Mouse (Mus musculus): ENCODE data around the gene Esx1. TPM values are rescaled to one million over a fixed set of nuclear protein-coding genes. Genes with fewer than 3 reads are reported as not detected.

Gene Esx1
- polyA plus RNA-seq (2015; fragmentation: Nextera tagmentation; extraction: Ambion mirVana), result not detected in 2 replicates

DNA sequence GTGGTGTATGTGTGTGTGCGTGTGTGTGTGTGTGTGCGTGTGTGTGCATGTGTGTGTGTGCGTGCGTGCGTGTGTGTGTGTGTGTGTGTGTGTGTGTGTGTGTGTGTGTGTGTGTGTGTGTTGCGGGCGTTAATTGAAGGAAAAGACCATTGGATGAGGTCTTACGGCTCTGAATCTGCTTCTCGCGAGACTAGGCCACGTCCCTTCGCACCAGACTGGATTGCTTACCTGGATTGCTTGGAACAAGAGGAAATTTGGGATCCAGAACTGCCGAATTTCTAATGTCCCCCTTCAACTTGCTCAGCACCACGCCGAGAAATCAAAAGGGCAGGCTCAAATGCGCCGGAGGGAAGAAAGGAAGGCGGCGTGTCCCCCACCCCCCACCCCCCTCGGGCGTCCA, at the start of gene Esx1:
Gene Esx1 (minus strand): TSS at position 366 of the 400 bp plus-strand sequence.
- Histone ChIP-seq H3K36me3 (ENCODE audit: control insufficient read depth, insufficient read depth, low read length) (no peaks in the 10 kb centered on the region), H3K4me1 (ENCODE audit: control insufficient read depth, insufficient read depth, low read depth, low read length) (no peaks in the 10 kb centered on the region), H3K4me3 (ENCODE audit: low read length) (no peak within 1 kb of the TSS), H3K27me3 (replicated peaks; ENCODE audit: control insufficient read depth, insufficient read depth, low read length) (peaks cover 34% of the 10 kb centered on the region), H3K27ac (ENCODE audit: low read depth, low read length) (no peak within 1 kb of the TSS), H3K4me2 (ENCODE audit: low read length) (no peak within 1 kb of the TSS), H3K9me3 (ENCODE audit: control insufficient read depth, low read length) (no peaks in the 10 kb centered on the region), H3K9ac (ENCODE audit: low read depth, low read length) (no peak within 1 kb of the TSS)
- ATAC-seq, result no peak
- 26% methylated on average over 15 of the region's 21 CpGs for WGBS

DNA sequence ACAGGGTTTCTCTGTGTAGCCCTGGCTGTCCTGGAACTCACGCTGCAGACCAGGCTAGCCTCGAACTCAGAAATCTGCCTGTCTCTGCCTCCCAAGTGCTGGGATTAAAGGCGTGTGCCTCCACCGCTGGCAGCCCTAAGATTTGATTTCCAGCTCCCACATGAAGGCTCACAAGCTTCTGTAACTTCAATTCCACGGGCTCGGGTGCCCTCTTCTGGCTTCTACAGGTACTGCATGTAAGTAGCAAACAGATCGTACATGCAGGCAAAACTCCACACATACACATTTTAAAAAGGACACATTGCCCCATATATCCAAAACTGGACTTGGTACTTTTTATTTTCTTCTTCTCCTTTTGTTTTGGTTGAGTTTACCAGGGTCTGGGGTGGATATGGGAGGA, 48.1 kb upstream of the Esx1 start:
- Histone ChIP-seq H3K27me3 (replicated peaks; ENCODE audit: control insufficient read depth, insufficient read depth, low read length) (no peaks in the 10 kb centered on the region), H3K4me1 (ENCODE audit: control insufficient read depth, insufficient read depth, low read depth, low read length) (no peaks in the 10 kb centered on the region), H3K4me3 (ENCODE audit: low read length) (no peak overlapping the region), H3K9me3 (ENCODE audit: control insufficient read depth, low read length) (no peaks in the 10 kb centered on the region), H3K27ac (ENCODE audit: low read depth, low read length) (no peak overlapping the region), H3K9ac (ENCODE audit: low read depth, low read length) (no peak overlapping the region), H3K36me3 (ENCODE audit: control insufficient read depth, insufficient read depth, low read length) (no peaks in the 10 kb centered on the region), H3K4me2 (ENCODE audit: low read length) (no peak overlapping the region)
- 46% methylated on average over 7 of the region's 7 CpGs for WGBS
- ATAC-seq, result no peak

DNA sequence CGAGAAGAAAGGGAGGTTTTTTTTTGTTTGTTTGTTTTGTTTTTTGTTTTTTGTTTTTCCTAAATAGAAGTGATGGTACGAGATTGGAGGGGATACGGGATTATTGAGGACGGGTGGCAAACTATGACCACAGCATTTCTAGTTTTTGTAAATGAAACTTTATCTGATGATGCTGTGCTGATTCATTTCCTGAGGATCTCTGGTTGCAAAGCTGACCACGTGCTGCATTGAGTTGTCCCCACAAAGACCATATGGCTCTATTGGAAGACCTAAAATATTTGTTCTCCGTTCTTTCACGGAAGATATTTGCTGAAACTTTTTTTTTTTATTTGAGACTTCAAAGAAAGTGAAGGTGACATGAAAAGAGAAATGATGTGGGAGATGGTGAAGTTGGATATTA, 45.8 kb upstream of the Esx1 start:
- H3K9me3 ChIP-seq (ENCODE audit: control insufficient read depth, low read length), result no peaks in the 10 kb centered on the region
- ATAC-seq, result no peak
- H3K4me2 ChIP-seq (ENCODE audit: low read length), result no peak overlapping the region
- no peak overlapping the region for H3K9ac ChIP-seq (ENCODE audit: low read depth, low read length)
- 78% methylated on average over 7 of the region's 7 CpGs for WGBS
- no peak overlapping the region for H3K27ac ChIP-seq (ENCODE audit: low read depth, low read length)
- H3K4me3 ChIP-seq (ENCODE audit: low read length), result no peak overlapping the region
- no peaks in the 10 kb centered on the region for H3K27me3 ChIP-seq (replicated peaks; ENCODE audit: control insufficient read depth, insufficient read depth, low read length)
- H3K4me1 ChIP-seq (ENCODE audit: control insufficient read depth, insufficient read depth, low read depth, low read length), result no peaks in the 10 kb centered on the region
- no peaks in the 10 kb centered on the region for H3K36me3 ChIP-seq (ENCODE audit: control insufficient read depth, insufficient read depth, low read length)

DNA sequence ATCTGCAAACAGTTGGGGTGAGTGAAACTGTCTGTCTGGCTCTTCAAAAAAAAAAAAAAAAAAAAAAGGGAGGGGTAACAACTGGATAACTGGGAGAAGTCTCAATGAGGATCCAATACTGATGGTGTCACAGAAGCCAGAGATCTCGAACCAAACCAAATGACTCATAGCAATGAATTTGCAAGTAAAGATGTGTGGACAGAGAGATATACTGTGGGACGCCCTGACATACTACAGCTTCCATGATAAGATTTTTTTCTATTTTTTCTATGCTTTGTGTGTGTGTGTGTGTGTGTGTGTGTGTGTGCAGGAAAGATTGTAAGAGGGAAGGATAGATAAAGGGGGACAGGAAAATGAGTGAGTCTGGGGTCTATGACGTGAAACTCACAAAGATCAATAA, 43.7 kb upstream of the Esx1 start:
- Histone ChIP-seq H3K27ac (ENCODE audit: low read depth, low read length) (no peak overlapping the region), H3K4me1 (ENCODE audit: control insufficient read depth, insufficient read depth, low read depth, low read length) (no peaks in the 10 kb centered on the region), H3K9me3 (ENCODE audit: control insufficient read depth, low read length) (no peaks in the 10 kb centered on the region), H3K4me2 (ENCODE audit: low read length) (no peak overlapping the region), H3K27me3 (replicated peaks; ENCODE audit: control insufficient read depth, insufficient read depth, low read length) (no peaks in the 10 kb centered on the region), H3K4me3 (ENCODE audit: low read length) (no peak overlapping the region), H3K36me3 (ENCODE audit: control insufficient read depth, insufficient read depth, low read length) (no peaks in the 10 kb centered on the region), H3K9ac (ENCODE audit: low read depth, low read length) (no peak overlapping the region)
- ATAC-seq, result no peak
- WGBS, result 94% methylated on average over 3 of the region's 3 CpGs

DNA sequence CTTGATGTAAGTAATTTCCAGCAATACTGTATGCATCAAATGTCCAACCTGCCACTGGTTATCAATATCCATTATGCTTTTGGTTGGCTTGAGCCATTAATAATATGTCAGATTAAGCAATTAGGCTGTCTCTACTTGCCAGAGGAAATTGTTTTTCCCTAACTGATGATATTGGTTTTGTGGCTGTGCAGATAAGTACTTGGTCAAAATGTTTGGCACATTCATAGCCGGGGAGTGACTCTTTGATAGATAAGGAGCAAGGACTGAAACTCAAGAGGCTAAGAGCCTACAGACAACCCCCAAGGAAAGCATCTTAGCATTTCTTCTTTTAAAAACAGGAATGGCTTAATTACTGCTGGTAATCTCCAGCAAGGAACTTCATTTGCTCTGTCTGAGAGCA, 40.8 kb upstream of the Esx1 start:
- Histone ChIP-seq H3K4me2 (ENCODE audit: low read length) (no peak overlapping the region), H3K27ac (ENCODE audit: low read depth, low read length) (no peak overlapping the region), H3K9me3 (ENCODE audit: control insufficient read depth, low read length) (no peaks in the 10 kb centered on the region), H3K9ac (ENCODE audit: low read depth, low read length) (no peak overlapping the region), H3K4me3 (ENCODE audit: low read length) (no peak overlapping the region), H3K4me1 (ENCODE audit: control insufficient read depth, insufficient read depth, low read depth, low read length) (no peaks in the 10 kb centered on the region), H3K36me3 (ENCODE audit: control insufficient read depth, insufficient read depth, low read length) (no peaks in the 10 kb centered on the region), H3K27me3 (replicated peaks; ENCODE audit: control insufficient read depth, insufficient read depth, low read length) (no peaks in the 10 kb centered on the region)
- ATAC-seq, result no peak
- WGBS, result 100% methylated on average over 1 of the region's 1 CpGs

DNA sequence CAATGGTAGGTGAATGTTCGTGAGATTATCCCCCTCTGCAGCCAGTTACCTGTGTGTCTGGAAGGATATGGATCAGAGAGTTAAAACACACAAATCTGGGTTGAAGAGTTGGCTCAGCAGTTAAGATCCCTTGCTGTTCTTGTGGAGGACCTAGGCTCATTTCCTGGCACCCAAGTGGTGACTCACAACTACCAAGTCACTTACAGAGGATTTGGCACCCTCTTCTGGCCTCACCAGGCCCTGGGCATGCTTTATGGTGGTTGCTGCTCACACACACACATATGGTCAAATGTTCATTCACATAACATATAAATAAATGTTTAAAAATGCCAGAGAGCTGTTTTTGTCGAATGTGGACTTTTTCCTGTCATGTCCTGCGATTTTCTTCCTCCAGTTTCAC, 39.1 kb upstream of the Esx1 start:
- H3K4me2 ChIP-seq (ENCODE audit: low read length), result no peak overlapping the region
- H3K4me1 ChIP-seq (ENCODE audit: control insufficient read depth, insufficient read depth, low read depth, low read length), result no peaks in the 10 kb centered on the region
- no peak overlapping the region for H3K4me3 ChIP-seq (ENCODE audit: low read length)
- H3K36me3 ChIP-seq (ENCODE audit: control insufficient read depth, insufficient read depth, low read length), result no peaks in the 10 kb centered on the region
- no peak overlapping the region for H3K9ac ChIP-seq (ENCODE audit: low read depth, low read length)
- no peaks in the 10 kb centered on the region for H3K9me3 ChIP-seq (ENCODE audit: control insufficient read depth, low read length)
- no peak overlapping the region for H3K27ac ChIP-seq (ENCODE audit: low read depth, low read length)
- no peak for ATAC-seq
- no peaks in the 10 kb centered on the region for H3K27me3 ChIP-seq (replicated peaks; ENCODE audit: control insufficient read depth, insufficient read depth, low read length)
- WGBS, result 71% methylated on average over 3 of the region's 3 CpGs

DNA sequence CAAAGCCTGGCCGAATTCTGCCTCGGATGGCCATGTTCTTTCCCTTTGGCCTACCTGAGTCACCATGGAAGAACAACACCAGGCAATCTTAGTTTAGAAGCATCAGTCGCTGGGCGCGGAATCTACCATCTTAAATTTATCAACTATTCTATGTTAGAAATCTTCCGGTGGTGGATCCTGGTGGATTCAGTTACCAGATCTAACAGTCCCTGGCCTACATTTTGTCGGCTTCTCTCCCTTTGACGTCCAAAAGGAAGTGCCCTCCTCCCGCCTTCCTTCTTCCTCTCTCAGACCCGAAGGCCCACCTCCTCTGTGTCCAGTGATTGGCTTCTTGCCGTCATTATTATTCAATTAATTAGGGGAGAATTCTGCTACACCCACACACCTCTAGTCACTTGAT, 27.2 kb upstream of the Esx1 start:
- WGBS, result 90% methylated on average over 11 of the region's 11 CpGs
- ATAC-seq, result no peak

DNA sequence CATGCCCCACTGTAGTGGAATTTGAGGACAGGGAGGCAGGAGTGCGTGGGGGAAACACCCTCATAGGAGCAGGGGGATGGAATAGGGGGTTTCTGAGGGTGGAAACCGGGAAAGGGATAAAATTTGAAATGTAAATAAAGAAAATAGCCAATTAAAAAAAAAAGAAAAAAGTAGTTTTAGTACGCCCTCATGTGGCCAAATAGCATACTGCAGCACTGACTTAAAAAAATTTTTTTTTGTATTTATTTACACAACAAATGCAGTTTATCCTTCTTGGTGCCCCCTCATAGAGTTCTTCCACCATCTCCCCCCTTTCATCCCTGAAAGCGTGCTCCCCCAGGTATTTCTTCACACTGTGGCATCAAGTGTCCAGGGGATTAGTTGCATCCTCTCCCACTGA, 22.8 kb upstream of the Esx1 start:
- Histone ChIP-seq H3K4me1 (ENCODE audit: control insufficient read depth, insufficient read depth, low read depth, low read length) (no peaks in the 10 kb centered on the region), H3K27ac (ENCODE audit: low read depth, low read length) (no peak overlapping the region), H3K4me3 (ENCODE audit: low read length) (no peak overlapping the region), H3K27me3 (replicated peaks; ENCODE audit: control insufficient read depth, insufficient read depth, low read length) (no peaks in the 10 kb centered on the region), H3K4me2 (ENCODE audit: low read length) (no peak overlapping the region), H3K9me3 (ENCODE audit: control insufficient read depth, low read length) (no peaks in the 10 kb centered on the region), H3K36me3 (ENCODE audit: control insufficient read depth, insufficient read depth, low read length) (no peaks in the 10 kb centered on the region), H3K9ac (ENCODE audit: low read depth, low read length) (no peak overlapping the region)
- 32% methylated on average over 4 of the region's 4 CpGs for whole genome bisulfite sequencing
- no peak for ATAC-seq

More for the DNA sequence above, 27.2 kb upstream of the Esx1 start:
- H3K9ac ChIP-seq (ENCODE audit: low read depth, low read length), result no peak overlapping the region
- H3K4me1 ChIP-seq (ENCODE audit: control insufficient read depth, insufficient read depth, low read depth, low read length), result no peaks in the 10 kb centered on the region
- no peak overlapping the region for H3K4me2 ChIP-seq (ENCODE audit: low read length)
- no peak overlapping the region for H3K4me3 ChIP-seq (ENCODE audit: low read length)
- H3K27ac ChIP-seq (ENCODE audit: low read depth, low read length), result no peak overlapping the region
- no peaks in the 10 kb centered on the region for H3K9me3 ChIP-seq (ENCODE audit: control insufficient read depth, low read length)
- no peaks in the 10 kb centered on the region for H3K36me3 ChIP-seq (ENCODE audit: control insufficient read depth, insufficient read depth, low read length)
- no peaks in the 10 kb centered on the region for H3K27me3 ChIP-seq (replicated peaks; ENCODE audit: control insufficient read depth, insufficient read depth, low read length)

DNA sequence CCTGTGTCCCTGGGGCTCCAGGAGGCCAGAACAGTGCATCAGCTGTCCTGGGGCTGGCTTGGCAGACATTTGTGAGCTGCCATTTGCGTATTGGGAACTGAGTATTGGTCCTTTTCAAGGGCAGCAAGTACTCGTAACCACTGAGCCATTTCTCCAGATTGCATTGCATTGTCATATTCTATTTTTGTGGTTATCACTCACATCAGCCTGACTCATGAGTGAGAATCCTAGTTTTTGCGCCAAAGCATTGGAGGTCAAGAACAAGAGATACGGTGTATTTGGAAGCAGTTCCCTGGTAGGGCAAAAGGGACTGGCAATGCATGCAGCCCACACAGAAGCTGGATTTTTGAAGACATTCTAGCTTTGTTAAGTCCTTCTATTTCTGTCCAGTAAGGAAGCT, 21.8 kb upstream of the Esx1 start:
- Histone ChIP-seq H3K4me3 (ENCODE audit: low read length) (no peak overlapping the region), H3K36me3 (ENCODE audit: control insufficient read depth, insufficient read depth, low read length) (no peaks in the 10 kb centered on the region), H3K27me3 (replicated peaks; ENCODE audit: control insufficient read depth, insufficient read depth, low read length) (no peaks in the 10 kb centered on the region), H3K9ac (ENCODE audit: low read depth, low read length) (no peak overlapping the region), H3K9me3 (ENCODE audit: control insufficient read depth, low read length) (no peaks in the 10 kb centered on the region), H3K4me1 (ENCODE audit: control insufficient read depth, insufficient read depth, low read depth, low read length) (no peaks in the 10 kb centered on the region), H3K4me2 (ENCODE audit: low read length) (no peak overlapping the region), H3K27ac (ENCODE audit: low read depth, low read length) (no peak overlapping the region)
- 88% methylated on average over 4 of the region's 4 CpGs for WGBS
- ATAC-seq, result no peak

DNA sequence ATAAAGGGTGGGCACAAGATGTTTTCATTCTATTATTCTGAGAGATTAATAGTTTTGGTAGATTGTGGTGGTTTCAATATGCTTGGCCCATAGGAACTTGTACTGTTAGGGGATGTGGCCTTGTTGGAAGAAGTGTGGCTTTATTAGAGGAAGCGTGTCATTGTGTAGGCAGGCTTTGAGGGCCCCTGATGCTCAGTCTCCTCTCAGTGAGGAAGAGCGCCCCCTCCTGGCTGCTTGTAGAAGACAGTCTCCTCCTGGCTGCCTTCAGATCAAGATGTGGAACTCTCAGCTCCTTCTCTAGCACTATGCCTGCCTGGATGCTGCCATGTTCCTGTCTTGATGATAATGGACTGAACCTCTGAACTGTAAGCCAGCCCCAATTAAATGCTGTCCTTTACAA, 20.7 kb upstream of the Esx1 start:
- ATAC-seq, result no peak
- Histone ChIP-seq H3K27me3 (replicated peaks; ENCODE audit: control insufficient read depth, insufficient read depth, low read length) (no peaks in the 10 kb centered on the region), H3K4me3 (ENCODE audit: low read length) (no peak overlapping the region), H3K4me2 (ENCODE audit: low read length) (no peak overlapping the region), H3K4me1 (ENCODE audit: control insufficient read depth, insufficient read depth, low read depth, low read length) (no peaks in the 10 kb centered on the region), H3K9me3 (ENCODE audit: control insufficient read depth, low read length) (no peaks in the 10 kb centered on the region), H3K36me3 (ENCODE audit: control insufficient read depth, insufficient read depth, low read length) (no peaks in the 10 kb centered on the region), H3K27ac (ENCODE audit: low read depth, low read length) (no peak overlapping the region), H3K9ac (ENCODE audit: low read depth, low read length) (no peak overlapping the region)
- WGBS, result 30% methylated on average over 2 of the region's 2 CpGs

All from hindbrain, embryonic 16.5 days (tissue).